Mouse (Mus musculus): ENCODE data around the gene Pibf1.

The Pibf1 gene

GRCm38 (mm10) chr14:99141786-99142633, 42.8 kb downstream of the Pibf1 start:
- DNase-seq (ENCODE audit: low read depth), result peak; percentile 43

DNA sequence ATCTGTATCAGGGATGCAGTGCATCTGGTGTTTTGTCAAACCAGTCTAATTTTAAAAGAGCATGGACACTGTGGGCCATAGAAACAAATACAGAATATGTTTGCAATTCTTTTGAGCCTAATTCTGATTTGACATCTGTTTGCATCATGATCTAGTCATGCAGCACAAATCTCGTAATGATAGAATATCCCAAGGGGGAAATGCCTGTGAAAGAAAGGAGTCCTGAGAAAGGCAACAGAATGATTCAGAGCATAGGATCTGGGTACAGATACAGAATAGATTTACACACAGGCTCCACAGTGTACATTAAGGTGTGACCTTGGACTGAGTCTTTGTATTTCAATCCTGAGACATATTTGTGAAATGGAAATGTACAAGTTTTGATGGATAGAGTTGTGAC, 47.6 kb downstream of the Pibf1 start:
- DNase-seq (ENCODE audit: low read depth), result no peak

- DNase-seq (ENCODE audit: low read depth), result no peak
Observed at GRCm38 (mm10) chr14:99152683-99153082, 53.5 kb downstream of the Pibf1 start.

DNA sequence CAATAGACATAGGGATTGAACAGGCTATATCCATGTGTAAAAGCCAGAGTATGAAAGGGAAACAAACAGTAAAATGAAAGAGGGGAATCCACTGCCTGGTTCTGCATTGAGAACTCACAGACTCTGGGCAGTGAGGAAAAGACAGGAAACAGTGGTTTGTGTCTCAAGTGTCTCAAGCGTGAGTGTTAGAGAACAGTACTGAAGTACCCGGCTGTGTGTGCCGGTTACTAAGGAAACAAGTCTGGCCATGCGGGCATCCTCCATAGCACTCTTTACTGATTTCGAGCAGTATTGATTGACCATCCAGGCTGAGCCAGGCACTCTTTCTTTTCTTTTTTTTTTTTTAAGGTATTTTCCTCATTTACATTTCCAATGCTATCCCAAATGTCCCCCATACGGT, 60.7 kb downstream of the Pibf1 start:
- no peak for DNase-seq (ENCODE audit: low read depth)

- no peak for DNase-seq (ENCODE audit: low read depth)
Observed at GRCm38 (mm10) chr14:99163051-99163450, 63.8 kb downstream of the Pibf1 start.

- no peak for DNase-seq (ENCODE audit: low read depth)
Observed at GRCm38 (mm10) chr14:99174138-99174745, 75.0 kb downstream of the Pibf1 start.

DNA sequence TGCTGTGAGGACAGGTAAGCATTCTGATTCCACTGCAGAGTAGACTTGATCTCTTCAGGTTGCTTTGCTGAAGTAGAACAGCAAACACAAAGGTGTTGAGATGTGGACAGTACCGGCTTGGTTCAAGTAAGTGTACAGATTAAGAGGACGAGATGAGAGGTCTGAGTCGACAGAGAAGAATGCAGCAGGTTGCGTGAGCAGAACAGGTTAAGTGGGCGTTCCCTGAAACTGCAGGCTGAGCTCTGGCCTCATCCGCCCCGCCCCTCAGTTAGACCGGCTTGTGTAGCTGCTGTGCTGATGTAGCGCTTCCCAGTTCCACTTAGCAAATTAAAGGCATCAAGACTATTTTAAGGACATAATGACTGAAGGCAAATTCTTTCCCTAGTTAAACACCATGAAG, 77.3 kb downstream of the Pibf1 start:
- no peak for DNase-seq (ENCODE audit: low read depth)

GRCm38 (mm10) chr14:99190153-99190790, 91.0 kb downstream of the Pibf1 start:
- DNase-seq (ENCODE audit: low read depth), result no peak

- DNase-seq (ENCODE audit: low read depth), result no peak
Observed at GRCm38 (mm10) chr14:99205865-99206264, 106.6 kb downstream of the Pibf1 start.

DNA sequence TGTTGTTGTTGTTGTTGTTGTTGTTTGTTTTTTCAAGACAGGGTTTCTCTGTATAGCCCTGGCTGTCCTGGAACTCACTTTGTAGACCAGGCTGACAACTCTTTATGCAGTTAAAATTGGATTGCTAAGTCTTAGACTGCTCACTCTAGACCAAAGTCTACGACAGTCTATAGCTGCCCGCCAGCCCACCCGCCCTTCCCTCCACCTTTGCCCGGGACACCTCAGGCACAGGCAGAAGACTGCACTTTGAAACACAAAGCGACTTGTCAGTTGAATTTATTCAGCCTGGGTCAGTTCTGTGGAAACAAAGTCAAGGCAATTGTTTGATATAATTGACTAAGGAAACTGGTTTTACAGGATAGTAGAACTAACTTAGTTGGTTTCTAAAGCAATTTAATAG, 107.4 kb downstream of the Pibf1 start:
- DNase-seq (ENCODE audit: low read depth), result no peak

DNA sequence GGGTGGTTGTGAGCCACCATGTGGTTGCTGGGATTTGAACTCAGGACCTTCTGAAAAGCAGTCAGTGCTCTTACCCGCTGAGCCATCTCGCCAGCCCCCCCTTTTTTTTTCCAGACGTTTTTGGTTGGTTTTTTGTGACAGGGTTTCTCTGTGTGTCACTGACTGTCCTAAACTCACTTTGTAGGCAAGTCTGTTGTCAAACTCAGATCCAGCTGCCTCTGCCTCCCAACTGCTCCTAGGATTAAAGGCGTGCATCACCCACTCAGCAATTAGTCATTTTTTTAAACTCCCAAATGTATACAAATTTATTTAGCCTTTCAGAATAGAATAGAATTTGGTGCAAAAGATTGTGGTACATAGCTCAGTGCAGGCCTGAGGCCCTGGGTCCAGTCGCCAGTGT, 111.2 kb downstream of the Pibf1 start:
- no peak for DNase-seq (ENCODE audit: low read depth)

DNA sequence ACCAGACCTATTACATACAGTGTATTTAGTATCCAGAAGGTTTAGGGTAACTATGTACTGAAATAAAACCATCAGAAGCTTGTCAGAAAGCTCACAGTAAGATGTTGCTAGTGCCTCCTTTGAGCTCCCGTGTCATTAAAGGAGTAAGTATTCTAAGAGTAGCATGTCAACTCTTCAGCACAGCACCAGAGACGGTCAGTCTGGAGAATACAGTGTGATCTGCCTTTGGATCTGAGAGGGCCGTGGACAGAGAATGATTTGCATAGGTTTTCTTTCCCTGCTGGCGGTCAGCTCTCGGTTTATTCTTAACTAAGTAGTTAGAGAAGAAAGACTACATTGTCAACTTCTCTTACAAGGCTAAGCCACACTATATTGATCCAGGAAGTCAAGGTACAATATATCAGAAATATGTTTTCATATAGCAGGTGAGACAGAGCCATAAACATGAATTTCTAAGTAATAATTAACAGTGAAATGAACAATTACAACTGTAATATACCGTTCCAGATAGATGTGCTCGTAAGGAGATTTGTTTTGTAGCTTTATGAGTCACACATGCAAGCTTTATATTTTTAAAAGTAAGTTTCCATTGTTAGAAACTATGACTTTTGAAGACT, 119.3 kb downstream of the Pibf1 start:
- DNase-seq (ENCODE audit: low read depth), result no peak

DNA sequence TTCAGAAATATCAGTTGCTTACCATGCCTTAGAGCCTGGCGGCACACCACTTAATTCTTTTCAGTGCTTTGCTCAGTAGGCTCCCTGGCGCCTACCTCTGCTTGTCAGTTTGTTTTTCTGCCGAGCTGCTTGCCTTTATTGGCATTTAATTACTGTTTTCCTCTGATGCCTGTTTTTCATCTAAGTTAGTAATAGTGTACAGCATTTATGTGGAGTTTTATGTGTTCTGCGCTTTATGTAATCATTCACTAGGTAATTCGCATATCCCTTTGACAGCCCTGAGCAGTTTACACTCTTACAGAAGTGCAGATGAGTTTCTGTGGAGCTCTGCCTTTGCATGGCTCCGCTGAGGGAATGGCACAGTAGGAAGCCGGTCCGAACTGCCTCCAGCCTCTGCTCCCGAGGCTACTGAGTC, 120.5 kb downstream of the Pibf1 start:
- DNase-seq (ENCODE audit: low read depth), result no peak

DNA sequence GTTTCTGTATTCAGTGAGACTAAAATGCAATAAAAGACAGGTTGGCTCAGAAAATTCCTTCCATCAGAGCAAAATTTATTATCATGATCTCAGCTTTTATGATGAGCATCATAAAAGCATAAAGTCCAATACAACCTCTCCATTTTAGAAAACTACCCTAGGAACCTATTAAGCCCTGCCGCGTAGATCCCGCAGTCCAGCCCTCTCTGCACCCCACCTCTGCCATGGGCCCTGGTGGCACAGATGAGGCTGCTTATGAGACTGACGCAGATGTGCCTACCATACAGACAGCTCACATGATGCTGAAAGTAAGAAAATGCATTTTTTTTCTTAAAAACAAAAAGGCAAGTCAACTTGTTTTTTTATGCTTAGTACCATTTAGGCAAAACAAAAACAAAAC, 126.7 kb downstream of the Pibf1 start:
- no peak for DNase-seq (ENCODE audit: low read depth)

- no peak for DNase-seq (ENCODE audit: low read depth)
Observed at GRCm38 (mm10) chr14:99229071-99229780, 130.0 kb downstream of the Pibf1 start.

- DNase-seq (ENCODE audit: low read depth), result no peak
Observed at GRCm38 (mm10) chr14:99233056-99233455, 133.8 kb downstream of the Pibf1 start.

- DNase-seq (ENCODE audit: low read depth), result no peak
Observed at GRCm38 (mm10) chr14:99237115-99237514, 137.9 kb downstream of the Pibf1 start.

DNA sequence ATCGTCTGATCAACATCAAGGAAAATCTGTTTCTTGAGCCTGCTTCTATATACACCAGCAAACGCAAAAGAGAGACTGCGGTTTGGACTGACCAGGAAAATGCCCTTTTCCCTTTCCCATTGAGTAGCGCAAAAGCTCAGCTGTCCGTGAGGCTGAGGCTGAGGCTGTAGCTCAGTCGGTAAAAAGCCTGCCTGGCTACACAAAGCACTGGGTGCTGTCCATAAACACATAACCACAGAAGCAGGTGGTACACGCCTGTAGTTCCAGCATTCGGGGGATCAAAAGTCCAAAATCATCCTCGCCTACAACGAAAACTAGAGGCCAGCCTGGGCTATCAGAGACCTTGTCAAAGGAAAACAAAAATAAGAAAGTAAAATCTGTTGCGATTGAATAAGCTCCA, 141.3 kb downstream of the Pibf1 start:
- DNase-seq (ENCODE audit: low read depth), result no peak

GRCm38 (mm10) chr14:99244508-99244907, 145.3 kb downstream of the Pibf1 start:
- no peak for DNase-seq (ENCODE audit: low read depth)

DNA sequence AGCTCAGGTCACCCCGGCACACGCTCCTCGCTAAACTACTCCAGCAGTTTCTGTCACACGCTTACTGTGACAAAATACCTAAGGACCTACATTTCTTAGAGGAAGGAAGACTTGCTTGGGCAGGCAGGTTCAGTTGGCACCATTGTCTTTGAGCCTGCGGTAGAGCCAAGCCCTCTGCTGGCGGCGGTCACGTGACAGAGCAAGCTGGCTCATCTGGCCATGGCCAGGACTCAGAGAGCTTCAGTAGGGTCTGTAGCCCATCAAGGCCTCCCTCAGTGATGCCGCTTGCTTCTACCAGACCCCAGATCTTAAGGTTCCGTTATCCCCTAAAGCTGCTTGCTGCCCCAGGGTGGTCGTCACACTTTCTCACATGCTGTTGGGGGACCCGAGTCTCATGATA, 162.8 kb downstream of the Pibf1 start:
- DNase-seq (ENCODE audit: low read depth), result no peak

DNA sequence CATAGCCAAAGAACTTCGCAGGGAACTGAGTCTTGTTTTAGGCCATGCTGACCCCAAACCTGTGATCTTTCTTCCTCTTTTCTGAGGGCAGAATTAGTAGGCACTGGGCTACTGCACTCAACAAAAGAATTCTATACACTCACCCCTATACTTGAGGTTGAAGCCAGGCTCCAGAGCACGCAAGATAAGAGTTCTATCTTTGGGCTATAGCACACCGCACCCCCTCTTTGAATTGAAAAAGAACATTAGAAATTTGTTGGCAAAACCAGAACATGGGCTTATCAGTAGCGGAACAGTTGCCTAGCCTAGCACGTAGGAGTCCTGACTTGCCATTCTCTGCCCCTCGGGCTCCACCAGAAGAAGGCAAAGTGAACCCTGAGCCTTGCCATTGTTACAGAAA, 164.6 kb downstream of the Pibf1 start:
- DNase-seq (ENCODE audit: low read depth), result no peak

- no peak for DNase-seq (ENCODE audit: low read depth)
Observed at GRCm38 (mm10) chr14:99265791-99266190, 166.6 kb downstream of the Pibf1 start.
